Mouse (Mus musculus) embryonic facial prominence, embryonic 10.5 days (tissue): ENCODE measurements around the gene Ift172. TPM values are rescaled to one million over a fixed set of nuclear protein-coding genes. Genes with fewer than 3 reads are reported as not detected.
A peak's percentile ranks its signal among the peaks of the same experiment; 100 is the strongest.

ENCODE experiments used
- DNase-seq: peaks from one replicate; pipeline ENCODE4 v3.0.0-alpha.2; 2017; ENCODE audit warnings: low spot score
- H3K27ac ChIP-seq: fragments of 300-500 bp; sonication (generic); replicated peaks from 2 replicates; pipeline ENCODE4 v1.5.1; 2016; ENCODE audit warnings: mild to moderate bottlenecking
- H3K27me3 ChIP-seq: fragments of 300-500 bp; sonication (generic); replicated peaks from 2 replicates; pipeline ENCODE4 v1.6.1; 2016; ENCODE audit warnings: low read depth, mild to moderate bottlenecking; ENCODE audit not compliant: poor library complexity, severe bottlenecking
- H3K36me3 ChIP-seq: fragments of 300-500 bp; sonication (generic); replicated peaks from 2 replicates; pipeline ENCODE4 v1.6.1; 2016; ENCODE audit warnings: mild to moderate bottlenecking, moderate library complexity
- H3K4me1 ChIP-seq: fragments of 300-500 bp; sonication (generic); 2 replicates; pipeline ENCODE4 v1.6.1; 2016
- H3K4me3 ChIP-seq: fragments of 300-500 bp; sonication (generic); 2 replicates; pipeline ENCODE4 v1.5.1; 2016; ENCODE audit warnings: mild to moderate bottlenecking, moderate library complexity
- H3K9me3 ChIP-seq: fragments of 300-500 bp; sonication (generic); 2 replicates; pipeline ENCODE4 v1.6.1; 2016; ENCODE audit warnings: mild to moderate bottlenecking
- WGBS: fragments of 180-500 bp; shearing (Covaris S2); methylation state at CpG from one replicate; pipeline ENCODE4 v1.1.7; 2016; 5-methylcytosine and 5-hydroxymethylcytosine counted together
- polyA plus RNA-seq: library from polyadenylated mRNA; unstranded; fragments of >200 nt; fragmentation: Nextera tagmentation; extraction: Ambion mirVana; gene quantifications from 2 replicates; pipeline ENCODE4 v1.2.1, GENCODE M21; 2016

The Ift172 gene
- polyA plus RNA-seq, 1 experiment from 2014 or later, result 39.2 TPM

- Histone ChIP-seq H3K9me3 (no peaks in the 10 kb centered on the region), H3K4me3 (no peak overlapping the region), H3K4me1 (peaks cover 38% of the 10 kb centered on the region), H3K36me3 (peaks cover 96% of the 10 kb centered on the region), H3K27me3 (no peaks in the 10 kb centered on the region), H3K27ac (no peak overlapping the region)
- no peak for DNase-seq
- WGBS, result 89% methylated on average over 7 of the region's 7 CpGs
Observed at GRCm38 (mm10) chr5:31254452-31254851, 36.5 kb downstream of the Ift172 start.

- Histone ChIP-seq H3K4me1 (peaks cover 38% of the 10 kb centered on the region), H3K27me3 (no peaks in the 10 kb centered on the region), H3K4me3 (0 out of 2 replicates have a peak overlapping the region, but pooled peaks have one; percentile 56), H3K9me3 (no peaks in the 10 kb centered on the region), H3K27ac (peak overlapping the region; percentile 83), H3K36me3 (peaks cover 96% of the 10 kb centered on the region)
- 95% methylated on average over 8 of the region's 8 CpGs for WGBS
- no peak for DNase-seq
Observed at GRCm38 (mm10) chr5:31253806-31254205, 37.1 kb downstream of the Ift172 start.

- Histone ChIP-seq H3K27me3 (no peaks in the 10 kb centered on the region), H3K36me3 (peaks cover 97% of the 10 kb centered on the region), H3K4me3 (peak overlapping the region; percentile 56), H3K27ac (peak overlapping the region; percentile 83), H3K9me3 (no peaks in the 10 kb centered on the region), H3K4me1 (peaks cover 38% of the 10 kb centered on the region)
- WGBS, result 64% methylated on average over 16 of the region's 16 CpGs
- peak; percentile 67 for DNase-seq
Observed at GRCm38 (mm10) chr5:31252795-31253545, 37.9 kb downstream of the Ift172 start.

GRCm38 (mm10) chr5:31252151-31252550, 38.8 kb downstream of the Ift172 start:
- H3K27ac ChIP-seq, result peak overlapping the region; percentile 83
- 51% methylated on average over 10 of the region's 10 CpGs for WGBS
- H3K4me1 ChIP-seq, result peaks cover 38% of the 10 kb centered on the region
- no peak for DNase-seq
- H3K36me3 ChIP-seq, result peaks cover 97% of the 10 kb centered on the region
- peak overlapping the region; percentile 56 for H3K4me3 ChIP-seq
- H3K27me3 ChIP-seq, result no peaks in the 10 kb centered on the region
- H3K9me3 ChIP-seq, result no peaks in the 10 kb centered on the region

GRCm38 (mm10) chr5:31251541-31252101, 39.3 kb downstream of the Ift172 start, which contains the start of gene Krtcap3:
TSS of gene Krtcap3 (plus strand) at chr5:31251691.
- peak; percentile 66 for DNase-seq
- 10% methylated on average over 47 of the region's 47 CpGs for WGBS
- Histone ChIP-seq H3K27me3 (no peaks in the 10 kb centered on the region), H3K27ac (peak within 1 kb of the TSS; percentile 83), H3K4me1 (peaks cover 38% of the 10 kb centered on the region), H3K36me3 (peaks cover 100% of the 10 kb centered on the region), H3K4me3 (peak within 1 kb of the TSS; percentile 56), H3K9me3 (no peaks in the 10 kb centered on the region)

GRCm38 (mm10) chr5:31250716-31251115, 40.2 kb downstream of the Ift172 start:
- Histone ChIP-seq H3K4me3 (peak overlapping the region; percentile 56), H3K36me3 (peaks cover 100% of the 10 kb centered on the region), H3K4me1 (peaks cover 38% of the 10 kb centered on the region), H3K27ac (peak overlapping the region; percentile 83; the same call in 1 of the 2 replicates), H3K9me3 (no peaks in the 10 kb centered on the region), H3K27me3 (no peaks in the 10 kb centered on the region)
- DNase-seq, result peak; percentile 51
- WGBS, result 40% methylated on average over 4 of the region's 4 CpGs

- Histone ChIP-seq H3K27ac (no peak overlapping the region), H3K4me3 (peak overlapping the region; percentile 97), H3K9me3 (no peaks in the 10 kb centered on the region), H3K36me3 (peaks cover 37% of the 10 kb centered on the region), H3K27me3 (no peaks in the 10 kb centered on the region), H3K4me1 (peaks cover 11% of the 10 kb centered on the region)
- 32% methylated on average over 10 of the region's 10 CpGs for WGBS
- no peak for DNase-seq
Observed at GRCm38 (mm10) chr5:31242191-31242590, 48.7 kb downstream of the Ift172 start.

- peak overlapping the region; percentile 97 for H3K4me3 ChIP-seq
- H3K27me3 ChIP-seq, result no peaks in the 10 kb centered on the region
- H3K36me3 ChIP-seq, result peaks cover 31% of the 10 kb centered on the region
- peaks cover 11% of the 10 kb centered on the region for H3K4me1 ChIP-seq
- DNase-seq, result no peak
- peak overlapping the region; percentile 97 for H3K27ac ChIP-seq
- 1% methylated on average over 13 of the region's 13 CpGs for WGBS
- H3K9me3 ChIP-seq, result no peaks in the 10 kb centered on the region
Observed at GRCm38 (mm10) chr5:31241522-31242034, 49.3 kb downstream of the Ift172 start.

- peaks cover 11% of the 10 kb centered on the region for H3K4me1 ChIP-seq
- peak within 1 kb of the TSS; percentile 97 for H3K4me3 ChIP-seq
- peaks cover 24% of the 10 kb centered on the region for H3K36me3 ChIP-seq
- H3K27ac ChIP-seq, result peak within 1 kb of the TSS; percentile 97
- DNase-seq, result peak; percentile 96
- H3K27me3 ChIP-seq, result no peaks in the 10 kb centered on the region
- 0 out of 2 replicates have a peak, but pooled peaks cover 3% of the 10 kb centered on the region for H3K9me3 ChIP-seq
- WGBS, result under 1% methylated on average over 103 of the region's 103 CpGs
Observed at GRCm38 (mm10) chr5:31240637-31241521, 50.0 kb downstream of the Ift172 start, which contains the start of the genes Nrbp1 and Gm9970. TSS of gene Nrbp1 (plus strand) at chr5:31240864. TSS of gene Gm9970 (minus strand) at chr5:31241232.

DNA sequence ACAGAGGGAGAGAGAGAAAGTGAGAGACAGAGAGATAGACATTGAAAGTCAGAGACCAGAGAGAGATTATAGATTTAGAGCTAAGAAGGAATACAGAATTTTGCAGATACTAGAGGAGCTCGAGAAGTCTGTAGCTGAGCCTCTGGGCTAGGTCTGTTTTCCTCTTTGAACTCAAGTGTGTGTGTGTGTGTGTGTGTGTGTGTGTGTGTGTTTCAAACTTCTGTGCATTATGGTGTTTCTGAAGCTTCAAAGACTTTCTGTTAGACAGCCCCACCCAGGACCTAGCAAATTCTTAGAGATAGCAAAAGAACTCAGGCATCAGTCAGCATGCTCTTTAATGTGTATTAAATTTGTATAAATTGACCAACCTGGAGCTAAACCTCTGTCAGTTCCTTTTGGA, 64.3 kb downstream of the Ift172 start:
- WGBS, result 72% methylated on average over 1 of the region's 1 CpGs

GRCm38 (mm10) chr5:31222696-31223095, 68.2 kb downstream of the Ift172 start:
- Histone ChIP-seq H3K36me3 (no peaks in the 10 kb centered on the region), H3K27me3 (no peaks in the 10 kb centered on the region), H3K9me3 (no peaks in the 10 kb centered on the region), H3K4me3 (no peak overlapping the region), H3K27ac (no peak overlapping the region), H3K4me1 (peaks cover 16% of the 10 kb centered on the region)
- 92% methylated on average over 9 of the region's 9 CpGs for WGBS
- DNase-seq, result no peak

More for the DNA sequence above, 64.3 kb downstream of the Ift172 start:
- Histone ChIP-seq H3K4me1 (peaks cover under 1% of the 10 kb centered on the region; the same call in 1 of the 2 replicates), H3K4me3 (no peak overlapping the region), H3K27me3 (no peaks in the 10 kb centered on the region), H3K9me3 (no peaks in the 10 kb centered on the region), H3K36me3 (no peaks in the 10 kb centered on the region), H3K27ac (no peak overlapping the region)
- DNase-seq, result no peak
